Mouse (Mus musculus): ENCODE measurements around the gene Tatdn3. TPM values are rescaled to one million over a fixed set of nuclear protein-coding genes. Genes with fewer than 3 reads are reported as not detected.
A peak's percentile ranks its signal among the peaks of the same experiment; 100 is the strongest.
"Not testable (repeated sequence)": the region's sequence is repeated elsewhere in the genome, so short reads cannot be mapped to it uniquely, and the experiment has no call there.

The Tatdn3 gene
- polyA plus RNA-seq, 1 experiment from 2014 or later: 11.9 TPM

DNA sequence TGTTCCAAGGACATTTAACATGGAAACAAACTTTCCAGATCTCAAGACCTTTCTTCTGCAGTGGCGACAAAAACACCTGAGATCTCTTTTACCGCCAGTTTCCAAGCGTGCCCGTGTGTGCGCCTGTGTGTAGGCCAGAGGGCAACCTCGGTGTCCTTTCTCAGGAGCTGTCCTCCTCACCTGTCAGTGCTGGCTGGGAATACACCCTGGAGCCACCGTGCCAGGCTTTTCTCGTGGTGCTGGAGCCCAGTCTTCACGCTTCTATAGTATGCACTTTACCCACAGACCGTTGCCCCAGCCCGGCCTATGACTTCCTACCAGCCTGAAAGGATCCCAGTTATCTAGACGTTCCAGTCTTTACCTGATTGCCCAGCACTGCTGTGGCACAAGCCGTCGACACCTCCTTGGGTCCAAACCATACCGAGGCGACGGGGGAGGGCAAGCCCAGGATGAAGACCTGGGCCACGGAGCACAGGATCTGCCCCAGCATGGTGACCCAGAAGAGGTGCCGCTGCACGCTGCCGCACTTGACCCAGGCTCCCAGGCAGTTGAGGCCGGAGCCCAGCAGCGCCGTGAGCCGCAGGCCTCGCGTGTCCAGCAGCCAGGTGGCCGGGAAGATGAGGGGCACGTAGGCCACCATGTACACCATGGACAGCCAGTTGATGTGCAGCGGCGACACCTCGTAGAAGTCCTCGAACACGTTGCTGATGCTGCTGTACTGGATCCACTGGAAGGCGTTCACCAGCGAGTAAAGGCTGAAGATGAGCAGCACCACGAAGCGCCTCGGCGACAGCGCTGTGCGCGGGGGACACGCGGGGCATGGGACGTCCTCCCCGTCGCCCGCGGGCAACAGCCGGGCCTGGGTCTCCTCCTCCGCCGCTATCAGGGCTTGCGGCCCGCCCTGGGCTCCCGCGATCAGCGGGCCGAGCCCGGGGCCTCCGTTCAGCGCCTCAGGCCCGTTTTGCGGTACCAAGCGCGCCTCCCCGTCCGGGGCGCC, 37.4 kb downstream of the Tatdn3 start:
- H3K36me3 ChIP-seq (ENCODE audit: insufficient read depth, low read length): no peaks in the 10 kb centered on the region
- H3K4me3 ChIP-seq (ENCODE audit: low read depth, low read length): peak overlapping the region; percentile 71
- H3K27ac ChIP-seq (ENCODE audit: low read length): peak overlapping the region; percentile 83
- H3K9me3 ChIP-seq (ENCODE audit: low read length): no peaks in the 10 kb centered on the region
- TF ChIP-seq EP300 (IDR thresholded peaks at IDR 0.05) (no peak), CTCF (IDR thresholded peaks at IDR 0.05) (peak; percentile 11; the same call in 1 of the 2 replicates)
- DNase-seq (ENCODE audit: low spot score): peak; percentile 32
- H3K27me3 ChIP-seq (replicated peaks; ENCODE audit: insufficient read depth, low read length): no peaks in the 10 kb centered on the region
- H3K9ac ChIP-seq (replicated peaks; ENCODE audit: low read depth): peak overlapping the region; percentile 62
- 3% methylated on average over 59 of the region's 69 CpGs for WGBS
- H3K4me2 ChIP-seq (replicated peaks; ENCODE audit: low read depth, low read length): peak overlapping the region; percentile 90
- ATAC-seq: peak; percentile 6
- H3K4me1 ChIP-seq (ENCODE audit: insufficient read depth, low read depth, low read length): peaks cover 14% of the 10 kb centered on the region; the same call in 1 of the 2 replicates

DNA sequence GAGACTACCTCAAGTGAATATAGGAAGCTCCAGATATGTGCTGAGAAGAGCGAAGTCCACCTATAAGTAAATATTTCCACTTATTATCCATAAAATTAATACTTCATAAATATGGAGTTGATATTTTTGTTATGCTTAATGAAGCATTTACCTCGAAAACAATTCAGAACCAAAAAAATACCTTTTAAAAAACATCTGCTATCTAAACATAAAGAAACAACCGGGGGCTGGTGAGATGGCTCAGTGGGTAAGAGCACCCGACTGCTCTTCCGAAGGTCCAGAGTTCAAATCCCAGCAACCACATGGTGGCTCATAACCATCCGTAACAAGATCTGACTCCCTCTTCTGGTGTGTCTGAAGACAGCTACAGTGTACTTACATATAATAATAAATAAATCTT, 38.9 kb downstream of the Tatdn3 start:
- 96% methylated on average over 5 of the region's 6 CpGs for WGBS
- not testable (repeated sequence) for DNase-seq (ENCODE audit: low spot score)

DNA sequence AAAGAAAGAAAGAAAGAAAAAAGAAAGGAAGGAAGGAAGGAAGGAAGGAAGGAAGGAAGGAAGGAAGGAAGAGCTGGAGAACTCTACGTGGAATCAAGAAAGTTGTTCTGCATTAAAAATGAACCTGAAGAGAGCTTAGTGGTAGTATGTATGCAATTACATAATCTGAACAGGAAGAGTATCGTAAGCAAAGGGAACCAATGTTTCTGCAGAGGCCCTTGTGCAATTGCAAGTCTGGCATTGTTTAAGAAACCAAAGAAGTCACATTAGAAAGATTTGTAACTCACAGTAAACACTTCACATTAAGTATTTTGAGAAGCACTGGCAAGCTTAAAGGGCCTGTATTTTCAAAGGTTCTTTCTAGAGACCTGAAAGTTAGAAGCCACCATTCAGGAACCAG, 39.6 kb downstream of the Tatdn3 start:
- WGBS: 22% methylated on average over 2 of the region's 2 CpGs
- Histone ChIP-seq H3K4me1 (ENCODE audit: insufficient read depth, low read depth, low read length) (peaks cover 14% of the 10 kb centered on the region; the same call in 1 of the 2 replicates), H3K27me3 (replicated peaks; ENCODE audit: insufficient read depth, low read length) (no peaks in the 10 kb centered on the region), H3K4me3 (ENCODE audit: low read depth, low read length) (no peak overlapping the region), H3K27ac (ENCODE audit: low read length) (no peak overlapping the region), H3K4me2 (replicated peaks; ENCODE audit: low read depth, low read length) (no peak overlapping the region), H3K9me3 (ENCODE audit: low read length) (no peaks in the 10 kb centered on the region), H3K36me3 (ENCODE audit: insufficient read depth, low read length) (no peaks in the 10 kb centered on the region), H3K9ac (replicated peaks; ENCODE audit: low read depth) (no peak overlapping the region)
- TF ChIP-seq CTCF (IDR thresholded peaks at IDR 0.05) (no peak), EP300 (IDR thresholded peaks at IDR 0.05) (peak; percentile 14; the same call in 1 of the 2 replicates)
- ATAC-seq (no peak), DNase-seq (ENCODE audit: low spot score) (peak; percentile 92)

More for the DNA sequence above, 38.9 kb downstream of the Tatdn3 start:
- not testable (repeated sequence) for H3K9me3 ChIP-seq (ENCODE audit: low read length); H3K36me3 ChIP-seq (ENCODE audit: insufficient read depth, low read length); H3K9ac ChIP-seq (replicated peaks; ENCODE audit: low read depth); ATAC-seq; H3K27me3 ChIP-seq (replicated peaks; ENCODE audit: insufficient read depth, low read length); H3K4me3 ChIP-seq (ENCODE audit: low read depth, low read length); H3K4me2 ChIP-seq (replicated peaks; ENCODE audit: low read depth, low read length)
- peaks cover 14% of the 10 kb centered on the region; the same call in 1 of the 2 replicates for H3K4me1 ChIP-seq (ENCODE audit: insufficient read depth, low read depth, low read length)
- 0 out of 2 replicates have a peak overlapping the region, but pooled peaks have one; percentile 38 for H3K27ac ChIP-seq (ENCODE audit: low read length)

DNA sequence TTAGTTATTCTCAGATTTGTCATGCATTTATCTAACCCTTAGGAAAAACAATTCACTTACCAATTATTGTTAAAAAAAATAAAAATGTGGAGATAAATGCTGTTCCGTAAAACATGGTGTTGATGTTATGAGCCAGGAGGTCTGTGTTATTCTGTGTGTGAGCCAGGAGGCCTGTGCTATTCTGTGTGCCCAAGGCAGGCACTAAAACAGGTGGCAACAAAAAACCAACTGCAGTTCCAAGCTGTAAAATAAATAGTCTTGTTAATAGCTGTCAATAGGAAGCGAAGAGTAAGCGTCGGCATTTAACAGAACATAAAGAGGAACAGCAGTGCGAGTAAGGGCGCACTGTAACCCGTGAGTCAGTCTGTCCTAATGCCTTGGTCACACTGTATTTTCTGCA, 41.7 kb downstream of the Tatdn3 start:
- DNase-seq (ENCODE audit: low spot score) (no peak), ATAC-seq (no peak)
- Histone ChIP-seq H3K4me3 (ENCODE audit: low read depth, low read length) (no peak overlapping the region), H3K27me3 (replicated peaks; ENCODE audit: insufficient read depth, low read length) (no peaks in the 10 kb centered on the region), H3K9me3 (ENCODE audit: low read length) (no peaks in the 10 kb centered on the region), H3K27ac (ENCODE audit: low read length) (no peak overlapping the region), H3K9ac (replicated peaks; ENCODE audit: low read depth) (no peak overlapping the region), H3K4me1 (ENCODE audit: insufficient read depth, low read depth, low read length) (peaks cover 9% of the 10 kb centered on the region; the same call in 1 of the 2 replicates), H3K36me3 (ENCODE audit: insufficient read depth, low read length) (no peaks in the 10 kb centered on the region), H3K4me2 (replicated peaks; ENCODE audit: low read depth, low read length) (no peak overlapping the region)
- WGBS: 89% methylated on average over 7 of the region's 7 CpGs
- TF ChIP-seq CTCF (IDR thresholded peaks at IDR 0.05) (no peak), EP300 (IDR thresholded peaks at IDR 0.05) (no peak)

DNA sequence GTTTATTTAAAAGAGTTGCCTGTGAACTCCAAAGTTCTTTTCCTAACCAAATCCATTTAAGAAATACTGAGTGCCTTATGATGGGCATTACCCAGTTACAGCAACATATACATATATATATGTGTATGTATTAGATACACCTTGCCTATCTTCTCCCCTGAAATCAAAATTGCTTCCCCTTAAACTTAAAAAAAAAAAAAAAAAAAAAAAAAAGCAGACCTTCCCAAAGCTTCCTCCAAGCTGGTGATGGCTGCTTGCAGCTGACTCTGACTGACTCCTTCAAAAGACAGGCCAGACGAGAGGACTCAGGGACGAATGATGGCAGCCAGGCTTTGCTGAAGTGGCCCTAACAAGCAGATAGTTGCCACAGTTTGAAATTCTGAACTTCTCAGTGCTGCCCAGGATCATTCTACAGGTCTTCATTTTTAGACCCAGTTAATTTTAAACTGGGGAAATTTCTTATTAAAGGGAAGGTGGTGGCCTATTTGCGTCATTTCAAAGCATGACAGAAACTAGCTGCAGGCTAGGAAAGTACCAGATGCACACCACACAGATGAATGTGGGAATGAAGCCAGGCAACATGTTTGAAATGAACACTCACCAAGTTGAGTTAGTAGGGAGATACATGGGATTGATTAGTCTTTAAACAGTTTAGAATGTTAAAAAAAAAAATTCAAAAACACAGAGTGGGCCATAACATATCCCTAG, 42.4 kb downstream of the Tatdn3 start:
- Histone ChIP-seq H3K9me3 (ENCODE audit: low read length) (no peaks in the 10 kb centered on the region), H3K4me3 (ENCODE audit: low read depth, low read length) (no peak overlapping the region), H3K27me3 (replicated peaks; ENCODE audit: insufficient read depth, low read length) (no peaks in the 10 kb centered on the region), H3K27ac (ENCODE audit: low read length) (no peak overlapping the region), H3K4me1 (ENCODE audit: insufficient read depth, low read depth, low read length) (peaks cover 9% of the 10 kb centered on the region; the same call in 1 of the 2 replicates), H3K36me3 (ENCODE audit: insufficient read depth, low read length) (no peaks in the 10 kb centered on the region), H3K4me2 (replicated peaks; ENCODE audit: low read depth, low read length) (no peak overlapping the region), H3K9ac (replicated peaks; ENCODE audit: low read depth) (no peak overlapping the region)
- TF ChIP-seq EP300 (IDR thresholded peaks at IDR 0.05): no peak
- no peak for TF ChIP-seq CTCF (IDR thresholded peaks at IDR 0.05)
- ATAC-seq (no peak), DNase-seq (ENCODE audit: low spot score) (no peak)
- 84% methylated on average over 3 of the region's 3 CpGs for WGBS

DNA sequence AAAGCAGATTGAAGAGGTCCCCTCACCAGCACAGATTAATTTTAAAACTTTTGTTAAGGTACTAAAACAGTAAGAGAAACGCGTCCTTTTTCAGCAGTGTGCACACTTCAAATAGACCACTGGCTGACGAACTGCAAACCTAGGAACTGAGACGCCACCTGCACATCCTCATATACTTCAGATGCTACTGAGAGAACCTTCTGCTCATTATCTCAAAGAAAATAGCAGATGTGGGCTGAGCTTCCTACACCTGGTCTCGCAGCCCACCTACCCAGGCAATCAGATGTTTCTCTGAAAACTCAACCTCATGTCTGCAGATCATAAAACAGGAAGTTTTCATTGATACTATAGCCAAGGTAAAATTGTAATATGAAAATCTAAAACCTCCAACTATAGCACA, 42.9 kb downstream of the Tatdn3 start:
- Histone ChIP-seq H3K36me3 (ENCODE audit: insufficient read depth, low read length) (no peaks in the 10 kb centered on the region), H3K4me3 (ENCODE audit: low read depth, low read length) (no peak overlapping the region), H3K9ac (replicated peaks; ENCODE audit: low read depth) (no peak overlapping the region), H3K9me3 (ENCODE audit: low read length) (no peaks in the 10 kb centered on the region), H3K4me1 (ENCODE audit: insufficient read depth, low read depth, low read length) (0 out of 2 replicates have a peak, but pooled peaks cover 3% of the 10 kb centered on the region), H3K4me2 (replicated peaks; ENCODE audit: low read depth, low read length) (no peak overlapping the region), H3K27me3 (replicated peaks; ENCODE audit: insufficient read depth, low read length) (no peaks in the 10 kb centered on the region), H3K27ac (ENCODE audit: low read length) (no peak overlapping the region)
- DNase-seq (ENCODE audit: low spot score) (no peak), ATAC-seq (no peak)
- 95% methylated on average over 5 of the region's 5 CpGs for WGBS
- TF ChIP-seq EP300 (IDR thresholded peaks at IDR 0.05) (no peak), CTCF (IDR thresholded peaks at IDR 0.05) (no peak)

Measured in lung, postnatal 0 days (tissue).